Mouse (Mus musculus): Measurements from ENCODE around the gene Parn.

DNA sequence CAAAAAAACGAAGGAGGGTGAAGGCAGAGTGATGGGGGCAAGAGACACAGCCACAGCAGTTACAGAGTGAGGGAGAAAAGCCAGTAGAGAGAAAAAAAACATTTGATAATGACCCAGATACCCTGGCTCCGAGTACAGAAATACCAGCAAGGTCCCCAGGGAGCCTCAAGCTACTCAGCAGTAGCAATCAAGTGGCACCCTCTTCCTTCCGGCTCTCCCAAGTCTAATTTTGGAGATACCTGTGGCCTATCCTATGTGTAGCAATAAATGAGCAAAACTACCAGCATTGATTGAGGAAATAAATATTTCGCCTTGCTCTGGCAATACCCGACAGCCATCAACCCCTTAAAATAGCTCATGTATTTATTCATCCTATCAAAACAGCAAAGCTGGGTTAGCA, 28.5 kb downstream of the Parn start:
- TF ChIP-seq GATA1 (IDR thresholded peaks at IDR 0.05; ENCODE audit: low read length), result no peak
- no peak for TF ChIP-seq TAL1 (IDR thresholded peaks at IDR 0.05; ENCODE audit: low read length)
